Comparison of ENCODE assay signal across 9 mouse cellular contexts in the genomic region with DNA sequence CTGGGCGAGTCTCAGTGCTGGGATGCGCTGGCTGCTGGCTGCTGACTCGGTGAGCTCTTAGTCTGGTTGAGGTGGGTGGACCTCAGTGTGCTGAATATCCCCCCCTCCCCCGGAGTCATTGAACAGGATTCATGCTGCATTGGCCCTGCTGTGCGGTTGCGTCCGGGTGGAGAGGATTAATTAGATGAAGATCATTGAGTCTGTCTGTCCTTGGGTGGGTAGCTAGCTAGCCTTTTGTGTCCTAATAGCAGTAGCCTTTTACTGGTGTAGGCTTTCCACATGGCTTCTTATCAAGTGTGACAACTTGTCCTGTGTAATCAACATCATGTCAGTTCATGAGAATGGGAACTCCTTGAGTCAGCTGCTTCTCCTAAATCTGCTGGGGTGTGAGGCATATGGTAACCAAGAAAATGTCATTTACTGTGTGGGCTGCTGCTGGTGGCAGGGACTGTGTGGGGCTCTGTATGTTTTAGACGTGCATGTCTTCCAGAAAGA. TPM values are rescaled to one million over a fixed set of nuclear protein-coding genes. Genes with fewer than 3 reads are reported as not detected.
DNase-seq lines count a peak whose midpoint lies in the region; ATAC-seq lines count a peak whose summit lies in the region.
"Had no signal": no experiment of that assay in that cellular context is flagged by ENCODE, and none has a peak within 500 bp of the region (broad histone marks: within the 10 kb centered on the region; RNA-seq: fewer than 3 reads in every experiment).

No protein-coding gene starts in this region.

- WGBS in kidney, embryonic 14.5 days: 56% methylated on average over 8 of the region's 8 CpGs
- WGBS in forebrain, embryonic 13.5 days: 15% methylated on average over 8 of the region's 8 CpGs
- 29% methylated on average over 8 of the region's 8 CpGs for WGBS in neural tube, embryonic 14.5 days

- H3K36me3 ChIP-seq in kidney, embryonic 14.5 days (ENCODE audit: control insufficient read depth, insufficient read depth, low read length): peaks cover 13% of the 10 kb centered on the region; the same call in 1 of the 2 replicates
- peaks cover 38% of the 10 kb centered on the region for H3K36me3 ChIP-seq in forebrain, embryonic 13.5 days (ENCODE audit: poor library complexity, severe bottlenecking)
- 0 out of 2 replicates have a peak, but pooled peaks cover 2% of the 10 kb centered on the region for H3K36me3 ChIP-seq in neural tube, embryonic 14.5 days (ENCODE audit: control insufficient read depth, insufficient read depth, low read length)

- no peak for DNase-seq in kidney, adult 9 months
- peak; percentile 18 to 67 for DNase-seq in layer of hippocampus, postnatal 14 days (ENCODE audit: low spot score in 2 of 2)
- DNase-seq in kidney, postnatal 10 days: no peak
- no peak for DNase-seq in adipocyte (ENCODE audit: low spot score)
- DNase-seq in thymus, postnatal 0 days (ENCODE audit: low spot score): no peak

- H3K4me1 ChIP-seq in kidney, embryonic 14.5 days (ENCODE audit: control insufficient read depth, insufficient read depth, low read length): no peaks in the 10 kb centered on the region
- peaks cover 10% of the 10 kb centered on the region for H3K4me1 ChIP-seq in forebrain, embryonic 13.5 days
- H3K4me1 ChIP-seq in neural tube, embryonic 14.5 days (ENCODE audit: control insufficient read depth, insufficient read depth, low read length): no peaks in the 10 kb centered on the region

- no peak overlapping the region for H3K4me2 ChIP-seq in kidney, embryonic 14.5 days (replicated peaks; ENCODE audit: low read depth, low read length)
- 0 out of 2 replicates have a peak overlapping the region, but pooled peaks have one; percentile 17 for H3K4me2 ChIP-seq in forebrain, embryonic 13.5 days
- no peak overlapping the region for H3K4me2 ChIP-seq in neural tube, embryonic 14.5 days (ENCODE audit: low read depth, low read length)
- H3K4me2 ChIP-seq: heart, embryonic 15.5 days had no signal

- H3K9me3 ChIP-seq in kidney, embryonic 14.5 days (ENCODE audit: control insufficient read depth, low read length): no peaks in the 10 kb centered on the region
- no peaks in the 10 kb centered on the region for H3K9me3 ChIP-seq in forebrain, embryonic 13.5 days (replicated peaks)
- no peaks in the 10 kb centered on the region for H3K9me3 ChIP-seq in neural tube, embryonic 14.5 days (ENCODE audit: control insufficient read depth, low read length)
- H3K9me3 ChIP-seq: heart, embryonic 15.5 days had no signal

- H3K27me3 ChIP-seq in kidney, embryonic 14.5 days (ENCODE audit: control insufficient read depth, insufficient read depth, low read length): no peaks in the 10 kb centered on the region
- H3K27me3 ChIP-seq in forebrain, embryonic 13.5 days: no peaks in the 10 kb centered on the region
- no peaks in the 10 kb centered on the region for H3K27me3 ChIP-seq in neural tube, embryonic 14.5 days (ENCODE audit: control insufficient read depth, insufficient read depth, low read length)
- H3K27me3 ChIP-seq: heart, embryonic 15.5 days had no signal

- H3K9ac ChIP-seq in kidney, embryonic 14.5 days (ENCODE audit: low read depth, low read length): no peak overlapping the region
- H3K9ac ChIP-seq in forebrain, embryonic 13.5 days: no peak overlapping the region
- no peak overlapping the region for H3K9ac ChIP-seq in neural tube, embryonic 14.5 days (replicated peaks; ENCODE audit: low read depth, low read length)
- H3K9ac ChIP-seq: heart, embryonic 15.5 days had no signal

- no peak overlapping the region for H3K4me3 ChIP-seq in kidney, embryonic 14.5 days (ENCODE audit: low read length)
- no peak overlapping the region for H3K4me3 ChIP-seq in forebrain, embryonic 13.5 days
- H3K4me3 ChIP-seq in neural tube, embryonic 14.5 days (ENCODE audit: low read depth, low read length): no peak overlapping the region
- H3K4me3 ChIP-seq: heart, embryonic 15.5 days had no signal

- ATAC-seq in kidney, embryonic 14.5 days (ENCODE audit: low FRiP score, low TSS enrichment): peak; percentile 32; the same call in 1 of the 2 replicates
- ATAC-seq in forebrain, embryonic 13.5 days: peak; percentile 90
- ATAC-seq in neural tube, embryonic 14.5 days (ENCODE audit: low read depth): no peak

- no peak overlapping the region for H3K27ac ChIP-seq in kidney, embryonic 14.5 days (ENCODE audit: low read depth, low read length)
- H3K27ac ChIP-seq in forebrain, embryonic 13.5 days: peak overlapping the region; percentile 77
- peak overlapping the region; percentile 35; the same call in 1 of the 2 replicates for H3K27ac ChIP-seq in neural tube, embryonic 14.5 days (ENCODE audit: low read depth, low read length)
- H3K27ac ChIP-seq: heart, embryonic 15.5 days had no signal

RNA-seq across cellular contexts. Expression of a gene that starts 22.3 kb away (rescaled TPM):
- 22.9 and 34.0 TPM in 2 replicates for polyA plus RNA-seq in kidney, embryonic 14.5 days (2014; fragmentation: Nextera tagmentation; extraction: Ambion mirVana)
- polyA plus RNA-seq in forebrain, embryonic 13.5 days (2015; fragmentation: Nextera tagmentation; extraction: Ambion mirVana): 32.5 and 40.4 TPM in 2 replicates
- 10 to 100 TPM; 49.9 to 51.9 TPM for total RNA-seq in layer of hippocampus, postnatal 14 days (2021)
- 22.3 and 27.5 TPM in 2 replicates for polyA plus RNA-seq in neural tube, embryonic 14.5 days (2014; fragmentation: Nextera tagmentation; extraction: Ambion mirVana)
- 23.2 and 25.8 TPM in 2 replicates for polyA plus RNA-seq in thymus, postnatal 0 days (2015; fragmentation: Nextera tagmentation; extraction: Ambion mirVana)

RNA-seq across cellular contexts. Expression of a gene that starts 35.7 kb away (rescaled TPM):
- 121 and 139 TPM in 2 replicates for polyA plus RNA-seq in kidney, embryonic 14.5 days (2014; fragmentation: Nextera tagmentation; extraction: Ambion mirVana)
- 189 and 196 TPM in 2 replicates for polyA plus RNA-seq in forebrain, embryonic 13.5 days (2015; fragmentation: Nextera tagmentation; extraction: Ambion mirVana)
- total RNA-seq in layer of hippocampus, postnatal 14 days (2021): 100 to 1,000 TPM; 455 to 462 TPM
- 316 and 335 TPM in 2 replicates for polyA plus RNA-seq in neural tube, embryonic 14.5 days (2014; fragmentation: Nextera tagmentation; extraction: Ambion mirVana)
- 158 and 165 TPM in 2 replicates for polyA plus RNA-seq in thymus, postnatal 0 days (2015; fragmentation: Nextera tagmentation; extraction: Ambion mirVana)

RNA-seq across cellular contexts. Expression of a gene that starts 58.4 kb away (rescaled TPM):
- polyA plus RNA-seq in kidney, embryonic 14.5 days (2014; fragmentation: Nextera tagmentation; extraction: Ambion mirVana): 19.6 and 25.1 TPM in 2 replicates
- polyA plus RNA-seq in forebrain, embryonic 13.5 days (2015; fragmentation: Nextera tagmentation; extraction: Ambion mirVana): 16.9 and 21.2 TPM in 2 replicates
- 10 to 100 TPM; 18.5 TPM for total RNA-seq in layer of hippocampus, postnatal 14 days (2021)
- 38.1 and 39.6 TPM in 2 replicates for polyA plus RNA-seq in neural tube, embryonic 14.5 days (2014; fragmentation: Nextera tagmentation; extraction: Ambion mirVana)
- 72.6 and 78.5 TPM in 2 replicates for polyA plus RNA-seq in thymus, postnatal 0 days (2015; fragmentation: Nextera tagmentation; extraction: Ambion mirVana)

Comparison
In these comparisons a context has a peak if more than half of its experiments do, and no peak if none do; other contexts are left out.
1. DNase-seq: peak in layer of hippocampus, postnatal 14 days (2 of 2); none in kidney, adult 9 months (single experiment), kidney, postnatal 10 days (single experiment), adipocyte (single experiment) and thymus, postnatal 0 days (single experiment).